Mouse (Mus musculus) adrenal gland, postnatal 4 days (tissue): ENCODE results near the gene Spock1. TPM values are rescaled to one million over a fixed set of nuclear protein-coding genes. Genes with fewer than 3 reads are reported as not detected.
"Not testable (repeated sequence)": the region's sequence is repeated elsewhere in the genome, so short reads cannot be mapped to it uniquely, and the experiment has no call there.

Experiments used
- DNase-seq, 2 experiments: peaks; one replicate each; pipeline ENCODE4 v3.0.0; 2021 to 2022; ENCODE audit warnings: low spot score in 2 of 2, mixed read lengths in 2 of 2
- total RNA-seq, 2 experiments: library from RNA; stranded (reverse); gene quantifications; 2 replicates each; pipeline ENCODE4 v1.2.3; 2021

Gene Spock1
- total RNA-seq, 2 experiments from 2014 or later, result 30.0 to 35.2 TPM

- DNase-seq, result no peak
Measured at GRCm38 (mm10) chr13:57522319-57522718, 385.8 kb downstream of the Spock1 start.

GRCm38 (mm10) chr13:57521152-57521551 is 387.0 kb downstream of the Spock1 start:
- DNase-seq, result no peak

GRCm38 (mm10) chr13:57519790-57520189 is 388.3 kb downstream of the Spock1 start:
- DNase-seq, result no peak

GRCm38 (mm10) chr13:57515737-57516136 is 392.4 kb downstream of the Spock1 start:
- DNase-seq, result no peak

- DNase-seq, result no peak
Measured at GRCm38 (mm10) chr13:57501552-57501951, 406.6 kb downstream of the Spock1 start.

GRCm38 (mm10) chr13:57496778-57497177 is 411.4 kb downstream of the Spock1 start:
- no peak for DNase-seq

- DNase-seq, result no peak
Measured at GRCm38 (mm10) chr13:57494838-57495237, 413.3 kb downstream of the Spock1 start.

GRCm38 (mm10) chr13:57488926-57489325 is 419.2 kb downstream of the Spock1 start:
- no peak for DNase-seq

- DNase-seq, result no peak
Measured at GRCm38 (mm10) chr13:57484426-57485168, 423.5 kb downstream of the Spock1 start.

- no peak for DNase-seq
Measured at GRCm38 (mm10) chr13:57476700-57477099, 431.4 kb downstream of the Spock1 start.

GRCm38 (mm10) chr13:57474068-57474467 is 434.1 kb downstream of the Spock1 start:
- no peak for DNase-seq

GRCm38 (mm10) chr13:57470922-57471321 is 437.2 kb downstream of the Spock1 start:
- DNase-seq, result not testable (repeated sequence)

GRCm38 (mm10) chr13:57459978-57460377 is 448.2 kb downstream of the Spock1 start:
- DNase-seq, result no peak

GRCm38 (mm10) chr13:57450189-57450821 is 457.8 kb downstream of the Spock1 start:
- no peak for DNase-seq

GRCm38 (mm10) chr13:57448906-57449305 is 459.2 kb downstream of the Spock1 start:
- DNase-seq, result no peak

- no peak for DNase-seq
Measured at GRCm38 (mm10) chr13:57444977-57445376, 463.2 kb downstream of the Spock1 start.

GRCm38 (mm10) chr13:57440111-57440510 is 468.0 kb downstream of the Spock1 start:
- DNase-seq, result no peak

GRCm38 (mm10) chr13:57435726-57436220 is 472.4 kb downstream of the Spock1 start:
- DNase-seq, result no peak

- DNase-seq, result no peak
Measured at GRCm38 (mm10) chr13:57433848-57434247, 474.3 kb downstream of the Spock1 start.

- no peak for DNase-seq
Measured at GRCm38 (mm10) chr13:57431815-57432214, 476.3 kb downstream of the Spock1 start.

GRCm38 (mm10) chr13:57428840-57429239 is 479.3 kb downstream of the Spock1 start:
- DNase-seq, result no peak

GRCm38 (mm10) chr13:57418781-57419180 is 489.4 kb downstream of the Spock1 start:
- DNase-seq, result no peak

- no peak for DNase-seq
Measured at GRCm38 (mm10) chr13:57414716-57415115, 493.4 kb downstream of the Spock1 start.
